Mouse (Mus musculus): ENCODE results near the gene Mars. TPM values are rescaled to one million over a fixed set of nuclear protein-coding genes. Genes with fewer than 3 reads are reported as not detected.

Mars gene
- polyA plus RNA-seq, 1 experiment from 2014 or later: 105 TPM

DNA sequence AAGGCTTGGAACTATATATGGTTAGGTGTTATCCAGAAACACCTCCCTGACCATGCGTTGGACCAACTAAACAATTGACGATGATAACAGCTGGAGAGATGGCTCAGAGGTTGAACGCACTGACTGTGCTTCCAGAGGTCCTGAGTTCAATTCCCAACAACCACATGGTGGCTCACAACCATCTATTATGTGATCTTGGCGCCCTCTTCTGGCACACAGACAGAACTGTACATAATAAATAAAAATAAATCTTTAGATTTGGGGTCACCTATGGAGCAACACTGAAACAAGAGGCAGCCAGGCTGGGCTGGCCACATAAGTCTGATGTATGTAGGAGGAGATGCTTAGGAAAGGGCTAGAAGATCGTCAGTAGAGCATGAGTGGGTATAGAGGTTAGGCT lies 21.6 kb upstream of the Mars start:
- 74% methylated on average over 5 of the region's 5 CpGs for WGBS
- H3K4me3 ChIP-seq: no peak overlapping the region
- H3K36me3 ChIP-seq: peaks cover 73% of the 10 kb centered on the region
- no peak overlapping the region for H3K9ac ChIP-seq
- H3K4me2 ChIP-seq: no peak overlapping the region
- H3K27ac ChIP-seq: no peak overlapping the region
- H3K27me3 ChIP-seq: no peaks in the 10 kb centered on the region
- no peaks in the 10 kb centered on the region for H3K9me3 ChIP-seq
- ATAC-seq (ENCODE audit: insufficient number of reproducible peaks, low FRiP score, low TSS enrichment, low read depth): no peak
- peaks cover 11% of the 10 kb centered on the region for H3K4me1 ChIP-seq

DNA sequence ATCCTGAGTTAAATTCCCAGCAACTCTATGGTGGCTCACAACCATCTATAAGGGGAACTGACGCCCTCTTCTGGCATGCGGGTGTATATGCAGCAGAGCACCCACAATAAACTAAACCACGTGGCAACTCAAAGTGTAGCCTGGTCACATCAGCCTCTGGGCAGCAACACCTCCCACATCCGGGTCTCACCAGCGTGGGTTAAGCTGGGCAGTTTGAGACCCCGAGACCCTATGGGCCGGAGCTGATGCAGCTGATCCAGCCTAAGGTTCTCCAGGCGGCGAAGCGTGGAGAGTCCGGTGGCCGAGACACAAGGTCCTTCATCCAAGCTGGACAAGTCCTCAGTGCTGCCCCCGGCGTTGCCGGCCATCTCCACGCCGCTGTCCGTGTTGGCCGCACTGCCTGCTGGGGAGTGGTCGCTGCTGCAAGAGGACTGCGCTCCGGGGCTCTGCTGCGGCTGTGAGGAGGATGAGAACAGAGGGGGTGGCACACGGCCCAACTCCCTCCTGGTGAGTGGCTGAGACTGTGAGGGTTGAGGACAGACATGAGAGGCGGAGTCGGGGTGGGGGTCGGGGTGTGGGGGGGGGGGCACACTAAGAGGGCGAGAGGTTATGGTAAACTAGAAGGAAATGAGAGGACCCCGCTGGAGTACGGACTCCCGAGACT lies 20.8 kb upstream of the Mars start:
- Histone ChIP-seq H3K27ac (no peak overlapping the region), H3K9ac (no peak overlapping the region), H3K36me3 (peaks cover 67% of the 10 kb centered on the region)

GRCm38 (mm10) chr10:127330212-127330611 lies 18.6 kb upstream of the Mars start:
- Histone ChIP-seq H3K4me3 (no peak overlapping the region), H3K4me1 (peaks cover 22% of the 10 kb centered on the region), H3K9ac (no peak overlapping the region), H3K27me3 (peaks cover 25% of the 10 kb centered on the region), H3K9me3 (no peaks in the 10 kb centered on the region), H3K4me2 (no peak overlapping the region), H3K36me3 (peaks cover 46% of the 10 kb centered on the region), H3K27ac (no peak overlapping the region)
- 72% methylated on average over 7 of the region's 7 CpGs for WGBS
- ATAC-seq (ENCODE audit: insufficient number of reproducible peaks, low FRiP score, low TSS enrichment, low read depth): no peak

More for the DNA sequence above, 20.8 kb upstream of the Mars start:
- 48% methylated on average over 31 of the region's 31 CpGs for WGBS
- no peak for ATAC-seq (ENCODE audit: insufficient number of reproducible peaks, low FRiP score, low TSS enrichment, low read depth)
- Histone ChIP-seq H3K9me3 (no peaks in the 10 kb centered on the region), H3K4me3 (no peak overlapping the region), H3K4me2 (no peak overlapping the region), H3K4me1 (peaks cover 11% of the 10 kb centered on the region; the same call in 1 of the 2 replicates), H3K27me3 (peaks cover 7% of the 10 kb centered on the region)

DNA sequence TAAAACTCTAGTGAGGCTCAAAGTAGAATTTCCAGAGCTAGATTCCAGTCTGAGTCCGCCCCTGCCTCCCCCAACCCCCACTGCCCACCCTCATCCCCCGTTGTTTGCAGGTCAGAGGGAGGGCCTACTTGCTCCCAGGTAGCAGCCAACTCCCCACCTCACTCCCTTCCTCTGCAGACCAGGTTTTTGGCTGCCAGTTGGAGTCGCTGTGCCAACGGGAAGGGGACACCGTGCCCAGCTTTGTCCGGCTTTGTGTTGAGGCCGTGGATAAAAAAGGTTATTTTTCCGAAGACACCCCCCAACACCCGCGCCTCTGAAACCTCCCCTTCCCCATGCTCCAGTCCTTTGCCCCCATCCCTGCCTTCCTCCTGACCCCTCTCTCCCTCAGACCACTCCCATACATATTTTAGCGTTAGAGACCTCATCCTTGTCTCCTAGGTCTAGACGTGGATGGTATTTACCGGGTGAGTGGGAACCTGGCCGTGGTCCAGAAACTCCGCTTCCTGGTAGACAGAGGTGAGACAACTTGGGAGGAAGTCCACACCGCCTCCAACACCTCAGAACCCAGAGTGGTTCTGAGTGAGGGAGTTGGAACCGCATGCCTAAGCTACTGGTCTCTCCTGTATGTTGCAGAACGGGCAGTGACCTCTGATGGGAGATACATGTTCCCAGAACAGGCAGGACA lies 16.0 kb upstream of the Mars start:
- Histone ChIP-seq H3K9ac (no peak overlapping the region), H3K27ac (no peak overlapping the region), H3K4me1 (peaks cover 23% of the 10 kb centered on the region), H3K4me2 (no peak overlapping the region), H3K9me3 (no peaks in the 10 kb centered on the region), H3K36me3 (peaks cover 23% of the 10 kb centered on the region), H3K4me3 (no peak overlapping the region), H3K27me3 (peaks cover 32% of the 10 kb centered on the region)
- ATAC-seq (ENCODE audit: insufficient number of reproducible peaks, low FRiP score, low TSS enrichment, low read depth): no peak
- 51% methylated on average over 18 of the region's 18 CpGs for WGBS

DNA sequence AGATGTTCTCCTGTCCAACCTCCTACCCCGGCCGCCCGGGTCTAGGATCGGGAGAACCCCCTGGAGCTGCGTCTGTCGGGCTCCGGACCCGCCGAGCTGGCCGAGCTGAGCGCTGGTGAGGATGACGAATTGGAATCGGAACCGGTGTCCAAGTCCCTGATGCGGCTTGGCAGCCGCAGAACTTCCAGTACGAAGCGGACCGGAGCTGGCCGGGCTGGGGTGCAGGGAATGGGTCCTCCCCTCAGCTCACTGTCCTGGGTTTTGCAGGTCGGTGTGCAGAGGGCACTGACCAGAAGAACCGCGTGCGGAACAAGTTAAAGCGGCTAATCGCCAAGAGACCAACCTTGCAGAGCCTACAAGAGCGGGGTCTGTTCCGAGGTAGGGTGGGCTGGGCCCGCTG lies 15.2 kb upstream of the Mars start:
- peaks cover 32% of the 10 kb centered on the region for H3K27me3 ChIP-seq
- peak overlapping the region; percentile 50 for H3K4me3 ChIP-seq
- H3K9me3 ChIP-seq: no peaks in the 10 kb centered on the region
- H3K4me2 ChIP-seq: peak overlapping the region; percentile 94
- peaks cover 15% of the 10 kb centered on the region for H3K36me3 ChIP-seq
- ATAC-seq (ENCODE audit: insufficient number of reproducible peaks, low FRiP score, low TSS enrichment, low read depth): no peak
- H3K9ac ChIP-seq: peak overlapping the region; percentile 54
- 6% methylated on average over 29 of the region's 29 CpGs for WGBS
- H3K4me1 ChIP-seq: peaks cover 23% of the 10 kb centered on the region
- H3K27ac ChIP-seq: no peak overlapping the region

DNA sequence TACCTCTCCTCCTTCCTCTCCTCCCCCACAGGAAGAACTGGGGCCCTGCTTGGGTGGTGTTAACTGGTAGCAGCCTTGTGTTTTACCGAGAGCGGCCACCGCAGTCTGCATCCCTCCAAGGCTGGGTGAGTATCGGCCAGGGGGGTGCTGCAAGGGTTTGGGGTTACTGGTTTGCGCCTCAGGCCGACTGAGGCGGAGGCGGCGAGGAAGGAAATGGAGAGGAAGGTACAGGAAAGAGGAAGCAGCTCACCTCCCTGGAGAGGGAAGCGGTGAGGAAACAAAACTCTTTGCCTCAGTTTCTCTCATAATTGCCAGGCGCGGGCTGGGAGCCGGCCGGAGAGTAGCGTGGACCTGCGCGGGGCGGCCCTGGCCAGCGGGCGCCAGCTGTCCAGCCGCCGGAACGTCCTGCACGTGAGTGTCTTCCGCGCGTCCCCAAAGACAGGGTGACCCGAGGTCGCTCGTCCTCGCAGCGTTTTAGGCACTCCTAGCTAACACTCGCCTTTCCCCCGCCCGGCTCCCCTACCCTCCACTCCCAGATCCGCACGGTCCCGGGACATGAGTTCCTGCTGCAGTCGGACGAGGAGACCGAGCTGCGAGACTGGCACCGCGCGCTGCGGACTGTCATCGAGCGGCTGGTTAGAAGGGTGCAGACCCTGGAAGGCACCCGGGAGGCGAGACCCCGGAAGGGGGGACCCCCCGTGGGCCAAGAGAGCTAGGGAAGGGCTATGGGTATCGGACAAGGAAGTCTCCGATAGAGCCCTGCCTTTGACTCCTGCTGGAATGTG lies 14.6 kb upstream of the Mars start:
- Histone ChIP-seq H3K4me3 (peak overlapping the region; percentile 50), H3K4me1 (peaks cover 23% of the 10 kb centered on the region), H3K27me3 (peaks cover 32% of the 10 kb centered on the region), H3K4me2 (peak overlapping the region; percentile 94), H3K9ac (peak overlapping the region; percentile 54), H3K36me3 (peaks cover 9% of the 10 kb centered on the region), H3K9me3 (no peaks in the 10 kb centered on the region), H3K27ac (no peak overlapping the region)
- under 1% methylated on average over 54 of the region's 54 CpGs for WGBS
- no peak for ATAC-seq (ENCODE audit: insufficient number of reproducible peaks, low FRiP score, low TSS enrichment, low read depth)

DNA sequence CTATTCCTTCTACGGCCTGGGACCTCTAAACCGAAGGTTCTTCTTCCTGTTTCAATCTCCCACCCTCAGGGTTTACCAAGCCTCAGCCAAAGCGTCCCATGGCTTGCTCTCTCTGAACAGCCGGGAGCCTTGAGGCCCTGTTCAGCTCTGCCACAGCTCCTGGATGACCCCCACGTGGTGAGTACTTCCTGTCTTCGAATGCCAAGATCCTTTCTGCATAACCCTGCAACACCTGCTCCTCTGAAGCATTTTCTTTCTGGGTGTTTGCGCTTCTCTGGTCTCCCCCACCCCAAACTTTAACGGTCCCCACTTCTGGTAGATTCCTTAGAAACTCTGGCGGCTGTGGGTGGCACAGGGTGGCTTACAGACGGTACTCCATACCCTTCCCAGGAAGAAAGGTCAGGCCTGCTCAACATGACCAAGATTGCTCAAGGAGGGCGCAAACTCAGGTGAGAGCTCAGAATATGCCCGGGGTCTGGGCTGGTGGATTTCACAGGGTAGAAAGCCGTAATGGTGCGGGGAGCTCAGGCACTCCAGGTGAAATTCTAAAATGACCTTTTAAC lies 13.9 kb upstream of the Mars start:
- H3K9ac ChIP-seq: no peak overlapping the region
- peaks cover 23% of the 10 kb centered on the region for H3K4me1 ChIP-seq
- H3K27me3 ChIP-seq: peaks cover 32% of the 10 kb centered on the region
- peaks cover 2% of the 10 kb centered on the region; the same call in 1 of the 2 replicates for H3K36me3 ChIP-seq
- H3K27ac ChIP-seq: no peak overlapping the region
- no peaks in the 10 kb centered on the region for H3K9me3 ChIP-seq
- H3K4me3 ChIP-seq: peak overlapping the region; percentile 50
- WGBS: 30% methylated on average over 14 of the region's 14 CpGs
- no peak for ATAC-seq (ENCODE audit: insufficient number of reproducible peaks, low FRiP score, low TSS enrichment, low read depth)
- peak overlapping the region; percentile 94 for H3K4me2 ChIP-seq

DNA sequence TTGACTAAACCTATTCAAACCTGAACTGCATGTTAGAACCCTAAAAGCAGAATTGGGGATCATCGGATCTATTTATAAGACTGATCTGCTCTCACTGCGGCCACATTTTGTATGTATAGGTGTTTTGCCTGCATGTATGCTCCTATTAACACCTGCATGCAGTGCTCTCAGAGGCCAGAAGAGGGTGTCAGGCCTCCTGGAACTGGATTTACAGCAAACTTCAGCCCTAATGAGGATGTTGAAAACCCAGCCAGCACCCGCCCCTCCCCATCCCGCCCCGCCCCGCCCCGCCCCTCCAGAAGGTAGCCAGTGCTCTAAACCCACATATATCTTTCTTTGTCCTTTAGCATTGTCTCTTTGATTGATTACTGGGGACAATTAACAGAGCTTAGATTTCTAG lies 12.9 kb upstream of the Mars start:
- Histone ChIP-seq H3K9me3 (no peaks in the 10 kb centered on the region), H3K36me3 (no peaks in the 10 kb centered on the region), H3K27ac (no peak overlapping the region), H3K27me3 (peaks cover 32% of the 10 kb centered on the region), H3K4me2 (no peak overlapping the region), H3K4me1 (peaks cover 19% of the 10 kb centered on the region), H3K9ac (no peak overlapping the region), H3K4me3 (no peak overlapping the region)
- WGBS: 10% methylated on average over 7 of the region's 7 CpGs
- no peak for ATAC-seq (ENCODE audit: insufficient number of reproducible peaks, low FRiP score, low TSS enrichment, low read depth)

DNA sequence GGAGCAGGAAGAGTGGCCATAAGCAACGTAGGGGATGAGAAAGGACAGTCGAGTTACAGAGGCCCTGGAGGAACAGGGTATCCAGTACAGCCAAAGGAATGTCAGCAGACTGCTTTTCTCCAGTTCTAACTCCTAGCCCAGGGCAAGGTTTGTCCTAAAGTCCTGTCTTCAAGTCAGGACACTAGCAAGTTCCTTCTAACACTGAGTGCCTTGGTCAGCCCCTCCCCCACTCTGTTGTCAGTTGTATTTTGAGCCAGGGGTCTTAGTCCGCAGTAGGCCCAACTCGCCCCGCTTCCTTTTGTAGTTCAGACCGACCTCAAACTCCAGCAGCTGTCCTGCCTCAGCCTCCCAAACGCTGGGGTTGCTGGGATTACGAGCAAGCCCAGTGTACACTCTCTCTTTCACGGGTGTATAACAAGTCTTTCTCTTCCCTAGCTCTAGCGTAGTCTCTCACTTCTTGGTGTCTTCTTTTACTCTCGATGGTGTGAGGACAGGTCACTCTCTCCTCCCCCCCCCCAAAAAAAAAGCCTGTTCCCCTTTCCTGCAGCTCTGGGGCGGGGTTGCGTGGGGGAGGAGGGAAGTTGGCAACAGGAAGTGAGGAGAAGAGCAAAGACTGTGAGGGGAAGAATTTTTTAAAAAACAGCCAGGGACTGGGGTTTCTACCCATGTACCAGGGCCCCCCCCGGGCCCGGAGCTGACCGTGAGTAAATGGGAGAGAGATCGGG lies 11.7 kb upstream of the Mars start:
- no peak overlapping the region for H3K27ac ChIP-seq
- peaks cover 19% of the 10 kb centered on the region for H3K4me1 ChIP-seq
- no peak for ATAC-seq (ENCODE audit: insufficient number of reproducible peaks, low FRiP score, low TSS enrichment, low read depth)
- H3K4me3 ChIP-seq: no peak overlapping the region
- H3K4me2 ChIP-seq: no peak overlapping the region
- H3K27me3 ChIP-seq: peaks cover 32% of the 10 kb centered on the region
- no peaks in the 10 kb centered on the region for H3K9me3 ChIP-seq
- H3K9ac ChIP-seq: no peak overlapping the region
- H3K36me3 ChIP-seq: no peaks in the 10 kb centered on the region
- 68% methylated on average over 17 of the region's 17 CpGs for WGBS

DNA sequence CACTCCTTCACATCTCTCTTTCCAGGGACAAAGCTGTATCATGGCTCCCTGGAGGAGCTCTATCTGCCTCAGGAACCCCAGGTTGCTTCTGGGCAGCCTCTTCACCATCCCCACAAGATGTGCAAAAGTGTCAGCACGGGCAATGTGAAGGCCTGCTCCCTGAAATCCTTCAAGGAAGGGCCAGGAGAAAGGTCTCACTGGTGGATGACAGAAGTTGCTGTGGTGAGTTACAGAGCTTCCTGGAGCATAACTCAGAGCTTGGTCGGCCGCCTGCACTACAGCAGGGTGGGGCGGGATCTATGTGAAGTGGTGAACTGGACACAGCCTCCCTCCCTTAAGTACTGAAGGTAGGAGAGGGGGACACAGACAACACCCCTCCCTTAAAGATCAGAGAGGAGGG lies 11.1 kb upstream of the Mars start:
- Histone ChIP-seq H3K4me1 (peaks cover 19% of the 10 kb centered on the region), H3K9me3 (no peaks in the 10 kb centered on the region), H3K36me3 (no peaks in the 10 kb centered on the region), H3K27ac (no peak overlapping the region), H3K4me2 (no peak overlapping the region), H3K27me3 (peaks cover 28% of the 10 kb centered on the region), H3K9ac (no peak overlapping the region), H3K4me3 (no peak overlapping the region)
- no peak for ATAC-seq (ENCODE audit: insufficient number of reproducible peaks, low FRiP score, low TSS enrichment, low read depth)
- WGBS: 67% methylated on average over 4 of the region's 4 CpGs

- ATAC-seq (ENCODE audit: insufficient number of reproducible peaks, low FRiP score, low TSS enrichment, low read depth): no peak
- peaks cover 23% of the 10 kb centered on the region for H3K27me3 ChIP-seq
- no peaks in the 10 kb centered on the region for H3K36me3 ChIP-seq
These were observed 10.6 kb upstream of the Mars start for GRCm38 (mm10) chr10:127322178-127322577.

More at GRCm38 (mm10) chr10:127322178-127322577, 10.6 kb upstream of the Mars start:
- H3K4me1 ChIP-seq: peaks cover 19% of the 10 kb centered on the region
- no peak overlapping the region for H3K4me2 ChIP-seq
- WGBS: 66% methylated on average over 13 of the region's 13 CpGs
- H3K9ac ChIP-seq: no peak overlapping the region
- H3K4me3 ChIP-seq: no peak overlapping the region
- no peak overlapping the region for H3K27ac ChIP-seq
- H3K9me3 ChIP-seq: no peaks in the 10 kb centered on the region
